Mouse (Mus musculus): ENCODE results near the gene Plekhs1.
"Not testable (repeated sequence)": the region's sequence is repeated elsewhere in the genome, so short reads cannot be mapped to it uniquely, and the experiment has no call there.

Plekhs1 gene

DNA sequence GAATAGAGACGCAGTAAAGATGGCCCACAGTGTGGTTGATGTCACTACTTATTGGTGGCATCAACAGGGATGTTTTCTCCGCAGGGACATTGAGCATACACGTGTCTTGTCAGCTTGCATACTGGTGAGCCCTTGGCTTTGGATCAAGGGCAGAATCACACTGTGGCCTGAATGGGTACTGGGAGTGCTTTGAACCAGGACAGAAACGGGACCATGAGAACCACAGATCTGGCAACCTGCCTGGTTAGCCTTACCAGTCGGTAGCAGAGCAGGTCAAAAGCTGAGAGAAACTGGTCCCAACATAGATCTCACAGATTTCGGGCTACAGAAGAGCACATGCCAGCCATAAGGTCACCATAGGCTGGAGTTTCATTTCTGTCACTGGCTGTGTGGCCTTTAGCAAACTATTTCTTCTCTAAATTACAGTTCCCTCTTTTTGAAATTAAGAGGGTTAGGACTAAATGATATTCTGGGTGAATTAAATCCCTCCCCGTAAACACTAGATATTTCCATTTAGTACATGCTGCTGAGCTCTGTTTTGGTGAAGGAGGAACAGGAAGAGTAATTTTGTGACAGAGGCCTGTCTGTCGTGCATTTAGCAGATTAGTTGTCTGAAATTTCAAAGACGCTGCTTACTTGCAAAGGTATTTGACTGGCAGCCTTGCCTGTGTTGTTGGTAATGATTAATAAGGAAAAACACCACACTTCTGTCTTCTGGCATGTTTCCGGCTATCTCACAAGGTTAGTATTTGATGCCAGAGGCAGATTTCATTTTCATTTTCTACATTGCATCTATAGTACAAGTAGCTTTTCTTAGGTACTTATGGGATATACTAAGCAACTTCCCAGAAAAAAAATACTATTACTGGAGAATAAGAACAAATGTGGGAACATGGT lies 2.0 kb upstream of the Plekhs1 start:
- DNase-seq = no peak

GRCm38 (mm10) chr19:56460241-56460640 lies 1.2 kb upstream of the Plekhs1 start:
- DNase-seq = no peak

DNA sequence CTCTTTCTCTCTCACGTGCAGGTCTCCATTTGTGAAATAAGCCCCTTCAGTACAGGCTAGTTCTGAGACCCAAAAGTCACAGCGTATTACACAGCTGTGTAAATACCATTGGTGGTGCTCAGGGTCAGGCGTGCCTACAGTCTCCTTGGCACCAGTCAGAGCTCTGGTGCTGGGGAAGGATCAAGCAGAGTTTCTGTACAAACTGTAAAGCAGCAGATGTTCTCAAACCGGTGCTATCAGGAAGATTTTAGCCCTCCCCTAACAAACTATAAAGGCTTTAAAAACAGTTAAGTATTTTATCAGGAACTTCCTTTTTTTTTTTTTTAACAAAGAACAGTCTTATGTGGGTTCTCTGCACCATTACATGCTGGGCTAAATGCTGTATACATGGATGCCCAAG lies 1.3 kb downstream of the Plekhs1 start:
- no peak for DNase-seq

GRCm38 (mm10) chr19:56466486-56466885 lies 5.0 kb downstream of the Plekhs1 start:
- no peak for DNase-seq

DNA sequence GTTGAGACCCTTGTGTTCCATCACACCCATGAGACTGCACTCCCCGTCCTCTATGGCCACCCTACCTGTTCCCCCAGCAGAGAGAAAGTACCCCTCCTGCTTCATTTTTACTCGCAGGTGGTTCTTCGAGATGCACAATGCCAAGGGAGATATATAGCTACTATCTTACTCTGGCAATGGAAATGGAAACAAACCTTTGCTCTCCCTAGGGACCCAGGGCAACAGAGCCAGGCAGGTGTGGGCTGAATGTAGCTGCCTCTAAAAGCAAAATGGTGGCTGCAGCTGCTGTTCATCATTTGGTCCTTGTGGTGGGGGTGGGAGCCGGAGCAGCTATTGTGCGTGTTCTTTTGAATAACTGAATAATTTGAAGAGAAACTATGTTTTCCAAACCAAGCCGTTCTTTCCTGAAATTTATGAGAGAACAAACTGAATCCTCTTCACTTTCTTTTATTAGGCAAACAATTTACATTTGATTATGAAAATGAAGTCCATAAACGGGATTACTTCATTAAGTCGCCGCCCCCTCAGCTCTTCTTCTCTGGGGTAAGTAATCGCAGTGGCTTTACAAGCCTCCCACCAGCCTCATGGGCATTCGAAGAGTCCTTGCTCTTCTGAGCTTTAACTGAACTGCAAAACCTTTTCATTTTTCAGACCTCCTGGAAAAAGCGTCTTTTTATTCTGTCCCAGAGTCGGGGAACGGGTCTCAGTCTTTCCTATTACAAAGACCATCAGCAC lies 9.0 kb downstream of the Plekhs1 start:
- DNase-seq = no peak

GRCm38 (mm10) chr19:56471934-56472333 lies 10.5 kb downstream of the Plekhs1 start:
- no peak for DNase-seq

GRCm38 (mm10) chr19:56474869-56475550 lies 13.6 kb downstream of the Plekhs1 start:
- DNase-seq = peak; percentile 61

DNA sequence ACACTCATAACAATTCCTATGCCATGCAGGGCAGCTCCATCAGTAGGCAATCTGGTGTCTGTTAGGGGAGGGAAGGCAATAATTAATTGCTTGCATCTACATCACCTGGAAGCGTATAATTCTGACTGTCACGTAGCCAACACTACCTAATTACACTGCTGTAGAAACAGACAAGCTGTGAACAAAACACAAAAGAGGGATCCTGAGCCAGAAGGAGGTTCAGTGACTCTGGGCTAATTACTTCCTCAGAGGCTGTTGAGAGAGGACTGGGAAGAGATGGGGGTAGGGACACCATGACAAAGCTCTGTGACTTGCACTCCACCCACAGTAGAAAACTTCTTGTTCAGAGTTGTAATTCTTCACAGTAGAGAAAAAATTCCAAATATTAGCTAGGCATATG lies 15.1 kb downstream of the Plekhs1 start:
- DNase-seq = no peak

DNA sequence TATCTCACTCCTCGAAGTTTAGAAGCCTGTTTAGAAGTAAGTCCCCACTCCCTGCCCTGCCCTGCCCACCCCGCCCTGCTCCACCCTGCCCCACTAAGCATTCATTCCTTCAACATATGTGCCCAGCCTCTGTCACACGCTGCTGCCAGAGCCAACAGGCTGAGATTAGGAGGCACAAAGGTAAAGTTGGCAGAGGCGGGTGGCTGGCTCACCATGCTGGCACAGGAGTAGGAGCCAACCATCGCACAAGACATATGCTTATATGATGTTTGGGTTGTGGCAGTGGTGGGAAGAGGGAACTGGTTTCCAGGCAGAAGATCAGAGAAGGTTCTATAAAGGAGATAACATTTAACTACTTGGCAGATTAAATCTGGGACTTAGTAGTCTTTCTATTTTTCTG lies 15.8 kb downstream of the Plekhs1 start:
- no peak for DNase-seq

GRCm38 (mm10) chr19:56477832-56478231 lies 16.4 kb downstream of the Plekhs1 start:
- DNase-seq = no peak

DNA sequence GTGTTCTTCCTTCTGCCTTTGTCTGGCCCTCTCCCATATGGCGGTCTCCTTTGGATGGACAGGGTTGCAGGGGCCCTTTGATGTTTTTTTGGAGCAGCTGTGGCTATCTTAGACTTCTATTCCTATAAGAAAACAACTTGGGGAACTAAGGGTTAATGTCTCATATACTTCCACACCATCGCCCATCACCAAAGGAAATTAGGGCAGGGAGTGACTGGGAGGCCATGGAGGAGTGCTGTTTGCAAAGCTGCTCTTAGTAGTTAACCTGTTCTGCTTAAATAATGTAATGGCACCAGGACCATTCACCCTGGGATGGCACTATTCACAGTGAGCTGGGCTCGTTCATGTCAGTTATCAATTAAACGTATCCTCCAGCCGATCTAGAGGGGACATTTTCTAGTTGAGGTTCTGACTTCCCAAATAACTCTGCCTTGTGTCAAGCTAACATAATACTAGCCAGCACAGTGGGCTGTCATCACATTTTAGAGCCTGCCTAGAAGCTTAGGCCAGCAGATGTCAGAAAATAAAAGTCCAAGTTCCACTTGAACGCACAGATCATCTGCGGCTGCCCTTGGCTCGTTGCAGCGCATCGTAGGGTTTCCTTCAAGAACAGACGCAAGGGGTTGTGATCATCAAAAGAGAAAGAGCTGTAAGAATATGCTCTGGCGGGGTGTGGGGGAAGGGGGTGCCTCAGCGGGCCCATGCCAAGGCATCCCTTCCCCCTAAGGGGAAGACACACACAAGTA lies 23.4 kb downstream of the Plekhs1 start:
- DNase-seq = no peak

- no peak for DNase-seq
Observed at GRCm38 (mm10) chr19:56485376-56486271, 24.2 kb downstream of the Plekhs1 start.

GRCm38 (mm10) chr19:56486926-56487325 lies 25.5 kb downstream of the Plekhs1 start:
- DNase-seq = no peak

GRCm38 (mm10) chr19:56487339-56487738 lies 25.9 kb downstream of the Plekhs1 start:
- DNase-seq = no peak

DNA sequence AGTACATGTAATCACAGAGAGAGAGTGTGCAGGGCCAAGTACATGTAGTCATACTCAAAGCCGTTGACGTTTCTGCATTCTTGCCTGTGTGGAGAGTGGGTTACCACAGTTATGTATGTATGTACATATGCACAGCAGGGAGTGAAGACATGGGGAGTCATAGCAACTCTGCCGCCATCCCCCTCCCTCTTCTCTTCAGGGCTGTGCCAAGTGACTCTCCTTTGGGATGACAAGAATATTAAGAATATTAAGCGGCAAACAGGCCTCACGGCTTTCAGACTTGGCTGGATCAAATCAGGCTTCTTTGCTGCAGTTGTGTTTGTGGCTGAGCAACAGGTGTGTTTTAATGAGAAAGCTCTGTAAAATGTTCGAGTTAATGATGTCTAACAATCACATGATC lies 28.2 kb downstream of the Plekhs1 start:
- DNase-seq = no peak

GRCm38 (mm10) chr19:56494157-56494556 lies 32.7 kb downstream of the Plekhs1 start:
- DNase-seq = not testable (repeated sequence)

- DNase-seq = not testable (repeated sequence)
Observed at GRCm38 (mm10) chr19:56503069-56503468, 41.6 kb downstream of the Plekhs1 start.

- DNase-seq = not testable (repeated sequence)
Observed at GRCm38 (mm10) chr19:56503525-56503924, 42.1 kb downstream of the Plekhs1 start.

DNA sequence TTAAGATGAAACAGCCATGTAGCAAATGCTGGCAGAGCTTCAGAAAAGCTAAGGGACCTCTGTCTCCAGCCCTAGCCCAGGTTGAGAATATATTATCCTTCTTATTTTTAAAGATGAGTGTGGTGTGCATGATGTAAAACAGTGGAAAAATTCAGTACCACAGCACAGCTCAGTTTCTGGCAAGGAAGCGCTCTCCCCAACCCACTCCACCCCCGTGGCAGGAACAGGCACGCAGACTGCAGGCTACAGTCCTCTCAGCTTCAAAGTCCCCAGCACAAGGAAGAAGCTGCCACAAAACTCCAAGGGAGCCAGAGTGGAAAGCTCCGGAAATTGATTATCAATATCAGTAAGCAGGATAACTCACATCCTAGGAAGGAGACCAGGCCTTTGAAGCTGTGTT lies 49.8 kb downstream of the Plekhs1 start:
- not testable (repeated sequence) for DNase-seq

GRCm38 (mm10) chr19:56513527-56513926 lies 52.1 kb downstream of the Plekhs1 start:
- not testable (repeated sequence) for DNase-seq

DNA sequence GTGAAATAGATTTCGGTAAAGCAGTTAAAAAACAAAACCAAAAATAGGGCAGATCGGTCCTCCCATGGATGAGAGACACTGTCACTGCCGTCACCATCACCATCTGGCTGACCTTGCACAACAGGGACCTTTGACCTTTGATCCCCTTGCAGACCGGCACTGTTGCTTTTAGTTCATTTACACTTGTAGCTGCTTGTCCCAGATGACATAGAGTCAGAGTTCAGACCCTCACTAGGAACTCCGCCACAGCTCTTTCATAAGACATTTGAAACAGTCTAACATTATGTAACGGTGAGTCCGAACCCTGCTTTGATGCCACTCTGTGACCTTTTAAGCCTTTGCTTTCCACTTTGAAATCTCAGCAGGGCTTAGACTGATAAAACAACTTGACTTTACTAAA lies 58.0 kb downstream of the Plekhs1 start:
- not testable (repeated sequence) for DNase-seq

DNA sequence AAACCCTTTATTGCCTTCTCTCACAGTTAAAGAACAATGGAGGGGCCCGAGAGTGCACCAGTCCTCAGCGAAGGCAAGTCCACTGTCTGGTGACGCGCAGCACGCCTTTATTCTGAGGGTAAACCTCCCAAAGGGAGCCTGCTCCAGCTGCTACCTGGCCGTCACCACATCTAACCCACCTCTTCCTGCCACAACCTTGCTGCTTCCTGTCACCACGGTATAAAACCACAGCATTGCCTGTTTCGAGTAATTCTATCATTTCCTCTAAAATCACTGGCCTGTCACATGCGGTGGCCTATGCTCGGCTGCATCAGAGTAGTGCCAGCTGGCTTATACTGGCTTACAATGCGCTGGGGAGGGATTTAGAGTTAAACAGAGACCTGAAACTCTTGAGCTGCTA lies 69.1 kb downstream of the Plekhs1 start:
- DNase-seq = not testable (repeated sequence)
